Mouse (Mus musculus): Measurements from ENCODE around the gene Tubgcp5.
A peak's percentile ranks its signal among the peaks of the same experiment; 100 is the strongest.
"Not testable (repeated sequence)": the region's sequence is repeated elsewhere in the genome, so short reads cannot be mapped to it uniquely, and the experiment has no call there.

Tubgcp5 gene

GRCm38 (mm10) chr7:55793952-55794603 lies at the start of gene Tubgcp5:
TSS of gene Tubgcp5 (plus strand) at chr7:55794154.
- ATAC-seq (ENCODE audit: low TSS enrichment): peak; percentile 98

- peak; percentile 97 for ATAC-seq (ENCODE audit: low TSS enrichment)
Measured at GRCm38 (mm10) chr7:55744566-55745220, 49.3 kb upstream of the Tubgcp5 start.

- no peak for ATAC-seq (ENCODE audit: low TSS enrichment)
Measured at GRCm38 (mm10) chr7:55750841-55751240, 43.1 kb upstream of the Tubgcp5 start.

- peak; percentile 99 for ATAC-seq (ENCODE audit: low TSS enrichment)
Measured at GRCm38 (mm10) chr7:55759346-55759745, 34.6 kb upstream of the Tubgcp5 start.

- no peak for ATAC-seq (ENCODE audit: low TSS enrichment)
Measured at GRCm38 (mm10) chr7:55767926-55768325, 26.0 kb upstream of the Tubgcp5 start, which contains the start of gene Siglech. TSS of gene Siglech (plus strand) at chr7:55768178.

GRCm38 (mm10) chr7:55780011-55780410 lies 13.9 kb upstream of the Tubgcp5 start:
- ATAC-seq (ENCODE audit: low TSS enrichment): no peak

- no peak for ATAC-seq (ENCODE audit: low TSS enrichment)
Measured at GRCm38 (mm10) chr7:55782493-55782892, 11.5 kb upstream of the Tubgcp5 start.

GRCm38 (mm10) chr7:55784580-55784979 lies 9.4 kb upstream of the Tubgcp5 start:
- ATAC-seq (ENCODE audit: low TSS enrichment): peak; percentile 55; the same call in 1 of the 2 replicates

GRCm38 (mm10) chr7:55790586-55790985 lies 3.4 kb upstream of the Tubgcp5 start:
- not testable (repeated sequence) for ATAC-seq (ENCODE audit: low TSS enrichment)

GRCm38 (mm10) chr7:55792280-55792679 lies 1.7 kb upstream of the Tubgcp5 start:
- peak; percentile 75 for ATAC-seq (ENCODE audit: low TSS enrichment)

GRCm38 (mm10) chr7:55793236-55793951 lies 560 bp upstream of the Tubgcp5 start:
- ATAC-seq (ENCODE audit: low TSS enrichment): 0 out of 2 replicates have a peak, but pooled peaks have one; percentile 10

- ATAC-seq (ENCODE audit: low TSS enrichment): no peak
Measured at GRCm38 (mm10) chr7:55799981-55800380, 6.0 kb downstream of the Tubgcp5 start.

GRCm38 (mm10) chr7:55809967-55810366 lies 16.0 kb downstream of the Tubgcp5 start:
- no peak for ATAC-seq (ENCODE audit: low TSS enrichment)

- ATAC-seq (ENCODE audit: low TSS enrichment): no peak
Measured at GRCm38 (mm10) chr7:55824468-55824867, 30.5 kb downstream of the Tubgcp5 start.

GRCm38 (mm10) chr7:55827551-55827950 lies 33.6 kb downstream of the Tubgcp5 start:
- ATAC-seq (ENCODE audit: low TSS enrichment): no peak; the same call in 1 of the 2 replicates

- ATAC-seq (ENCODE audit: low TSS enrichment): no peak
Measured at GRCm38 (mm10) chr7:55836877-55837276, 42.9 kb downstream of the Tubgcp5 start.

GRCm38 (mm10) chr7:55841445-55841844 lies 47.5 kb downstream of the Tubgcp5 start, which contains the start of gene Cyfip1:
TSS of gene Cyfip1 (plus strand) at chr7:55841745.
- no peak for ATAC-seq (ENCODE audit: low TSS enrichment)

- peak; percentile 96 for ATAC-seq (ENCODE audit: low TSS enrichment)
Measured at GRCm38 (mm10) chr7:55841977-55842503, 48.1 kb downstream of the Tubgcp5 start.

GRCm38 (mm10) chr7:55842504-55843152 lies 48.7 kb downstream of the Tubgcp5 start:
- 0 out of 2 replicates have a peak, but pooled peaks have one; percentile 19 for ATAC-seq (ENCODE audit: low TSS enrichment)

- no peak for ATAC-seq (ENCODE audit: low TSS enrichment)
Measured at GRCm38 (mm10) chr7:55846606-55847312, 52.8 kb downstream of the Tubgcp5 start.
